Mouse (Mus musculus) hindbrain, embryonic 10.5 days (tissue): Measurements from ENCODE around the gene Smtnl1. TPM values are rescaled to one million over a fixed set of nuclear protein-coding genes. Genes with fewer than 3 reads are reported as not detected.
A peak's percentile ranks its signal among the peaks of the same experiment; 100 is the strongest.

Experiments used
- DNase-seq: peaks from one replicate; pipeline ENCODE4 v3.0.0-alpha.2; 2017; ENCODE audit warnings: low spot score
- H3K27ac ChIP-seq: fragments of 300-500 bp; sonication (generic); 2 replicates; pipeline ENCODE4 v1.5.1; 2016; ENCODE audit warnings: mild to moderate bottlenecking, moderate library complexity
- H3K27me3 ChIP-seq: fragments of 300-500 bp; sonication (generic); 2 replicates; pipeline ENCODE4 v1.6.1; 2016; ENCODE audit warnings: mild to moderate bottlenecking; ENCODE audit not compliant: poor library complexity, insufficient read depth, severe bottlenecking
- H3K36me3 ChIP-seq: fragments of 300-500 bp; sonication (generic); 2 replicates; pipeline ENCODE4 v1.6.1; 2016; ENCODE audit warnings: mild to moderate bottlenecking, moderate library complexity
- H3K4me1 ChIP-seq: fragments of 300-500 bp; sonication (generic); replicated peaks from 2 replicates; pipeline ENCODE4 v1.6.1; 2016; ENCODE audit warnings: mild to moderate bottlenecking
- H3K4me3 ChIP-seq: fragments of 300-500 bp; sonication (generic); 2 replicates; pipeline ENCODE4 v1.5.1; 2016; ENCODE audit warnings: mild to moderate bottlenecking, moderate library complexity
- H3K9me3 ChIP-seq: fragments of 300-500 bp; sonication (generic); 2 replicates; pipeline ENCODE4 v1.6.1; 2016; ENCODE audit warnings: mild to moderate bottlenecking, moderate library complexity
- WGBS: fragments of 180-500 bp; shearing (Covaris S2); methylation state at CpG from one replicate; pipeline ENCODE4 v1.1.7; 2016; 5-methylcytosine and 5-hydroxymethylcytosine counted together
- polyA plus RNA-seq: library from polyadenylated mRNA; unstranded; fragments of >200 nt; fragmentation: Nextera tagmentation; extraction: Ambion mirVana; gene quantifications from 2 replicates; pipeline ENCODE4 v1.2.1, GENCODE M21; 2016

Gene Smtnl1
- polyA plus RNA-seq, 1 experiment from 2014 or later, result 0.14 TPM

DNA sequence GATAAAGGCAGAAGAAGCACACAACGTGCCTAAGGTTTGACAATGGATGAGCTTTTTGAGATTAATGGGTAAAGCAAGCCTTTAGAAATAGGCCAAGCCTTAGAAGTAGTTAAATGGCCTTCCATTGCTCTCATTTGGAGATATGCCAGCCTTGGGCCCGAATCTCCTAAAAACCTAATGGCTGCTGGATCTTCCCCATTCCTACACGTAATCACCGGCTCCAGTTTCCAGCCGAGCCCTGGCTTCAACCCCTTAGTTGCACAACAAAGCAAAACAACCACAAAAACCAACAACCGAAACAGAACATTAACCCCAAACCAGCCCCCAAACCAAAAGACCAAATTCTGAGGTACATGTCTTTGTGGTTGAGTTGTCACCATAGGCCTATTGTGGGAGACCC lies 46.8 kb downstream of the Smtnl1 start:
- H3K27ac ChIP-seq, result peak overlapping the region; percentile 87
- DNase-seq, result no peak
- H3K36me3 ChIP-seq, result no peaks in the 10 kb centered on the region
- H3K4me3 ChIP-seq, result no peak overlapping the region; the same call in 1 of the 2 replicates
- H3K4me1 ChIP-seq, result peaks cover 29% of the 10 kb centered on the region
- WGBS, result 84% methylated on average over 6 of the region's 6 CpGs
- no peaks in the 10 kb centered on the region for H3K9me3 ChIP-seq
- H3K27me3 ChIP-seq, result no peaks in the 10 kb centered on the region

GRCm38 (mm10) chr2:84775241-84775640 lies 47.2 kb downstream of the Smtnl1 start, which contains the start of gene Serping1:
Gene Serping1 (minus strand): TSS chr2:84775444.
- 58% methylated on average over 9 of the region's 9 CpGs for WGBS
- Histone ChIP-seq H3K27ac (peak within 1 kb of the TSS; percentile 87), H3K4me1 (peaks cover 29% of the 10 kb centered on the region), H3K4me3 (peak within 1 kb of the TSS; percentile 44), H3K9me3 (no peaks in the 10 kb centered on the region), H3K36me3 (0 out of 2 replicates have a peak, but pooled peaks cover 3% of the 10 kb centered on the region), H3K27me3 (no peaks in the 10 kb centered on the region)
- peak; percentile 40 for DNase-seq

GRCm38 (mm10) chr2:84774751-84775150 lies 47.7 kb downstream of the Smtnl1 start:
- under 1% methylated on average over 15 of the region's 15 CpGs for WGBS
- DNase-seq, result peak; percentile 91
- Histone ChIP-seq H3K4me1 (peaks cover 29% of the 10 kb centered on the region), H3K27me3 (no peaks in the 10 kb centered on the region), H3K36me3 (0 out of 2 replicates have a peak, but pooled peaks cover 3% of the 10 kb centered on the region), H3K9me3 (no peaks in the 10 kb centered on the region), H3K4me3 (peak overlapping the region; percentile 44), H3K27ac (peak overlapping the region; percentile 87)

- no peaks in the 10 kb centered on the region for H3K27me3 ChIP-seq
- WGBS, result 76% methylated on average over 5 of the region's 5 CpGs
- H3K9me3 ChIP-seq, result no peaks in the 10 kb centered on the region
- peaks cover 29% of the 10 kb centered on the region for H3K4me1 ChIP-seq
- peak overlapping the region; percentile 87 for H3K27ac ChIP-seq
- 0 out of 2 replicates have a peak, but pooled peaks cover 3% of the 10 kb centered on the region for H3K36me3 ChIP-seq
- no peak for DNase-seq
- H3K4me3 ChIP-seq, result no peak overlapping the region
Measured at GRCm38 (mm10) chr2:84773195-84773594, 49.3 kb downstream of the Smtnl1 start.

GRCm38 (mm10) chr2:84772454-84772853 lies 50.0 kb downstream of the Smtnl1 start:
- H3K27ac ChIP-seq, result no peak overlapping the region
- no peak for DNase-seq
- 86% methylated on average over 4 of the region's 4 CpGs for WGBS
- H3K27me3 ChIP-seq, result no peaks in the 10 kb centered on the region
- H3K36me3 ChIP-seq, result 0 out of 2 replicates have a peak, but pooled peaks cover 3% of the 10 kb centered on the region
- no peaks in the 10 kb centered on the region for H3K9me3 ChIP-seq
- H3K4me3 ChIP-seq, result no peak overlapping the region
- H3K4me1 ChIP-seq, result peaks cover 29% of the 10 kb centered on the region

- H3K4me1 ChIP-seq, result peaks cover 25% of the 10 kb centered on the region
- H3K27me3 ChIP-seq, result no peaks in the 10 kb centered on the region
- DNase-seq, result no peak
- 77% methylated on average over 6 of the region's 6 CpGs for WGBS
- H3K36me3 ChIP-seq, result peaks cover 4% of the 10 kb centered on the region
- H3K27ac ChIP-seq, result no peak overlapping the region; the same call in 1 of the 2 replicates
- H3K9me3 ChIP-seq, result no peaks in the 10 kb centered on the region
- H3K4me3 ChIP-seq, result no peak overlapping the region
Measured at GRCm38 (mm10) chr2:84770501-84770900, 52.0 kb downstream of the Smtnl1 start.

GRCm38 (mm10) chr2:84762818-84763217 lies 59.6 kb downstream of the Smtnl1 start:
- 72% methylated on average over 1 of the region's 1 CpGs for WGBS
- H3K36me3 ChIP-seq, result peaks cover 13% of the 10 kb centered on the region
- H3K27me3 ChIP-seq, result no peaks in the 10 kb centered on the region
- DNase-seq, result no peak
- H3K27ac ChIP-seq, result no peak overlapping the region
- 0 out of 2 replicates have a peak, but pooled peaks cover 2% of the 10 kb centered on the region for H3K4me1 ChIP-seq
- no peak overlapping the region for H3K4me3 ChIP-seq
- no peaks in the 10 kb centered on the region for H3K9me3 ChIP-seq

DNA sequence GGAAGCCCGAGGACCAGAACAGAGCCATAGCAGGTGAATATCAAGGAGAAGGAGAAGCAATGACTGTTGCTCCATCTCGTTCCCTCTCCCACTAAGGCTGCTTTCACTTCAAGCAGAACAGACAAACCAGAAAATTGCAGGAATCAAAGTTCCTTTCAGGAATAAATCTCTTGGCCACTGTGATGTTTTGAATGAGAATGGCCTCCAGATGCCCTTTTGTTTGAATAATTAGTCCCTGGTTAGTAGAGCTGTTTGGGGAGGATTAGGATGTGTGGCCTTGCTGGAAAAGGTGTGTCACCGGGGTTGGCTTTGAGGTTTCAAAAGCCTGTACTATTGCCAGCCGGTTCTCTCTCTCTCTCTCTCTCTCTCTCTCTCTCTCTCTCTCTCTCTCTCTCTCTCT lies 60.2 kb downstream of the Smtnl1 start:
- peaks cover 5% of the 10 kb centered on the region; the same call in 1 of the 2 replicates for H3K4me1 ChIP-seq
- no peaks in the 10 kb centered on the region for H3K9me3 ChIP-seq
- no peak overlapping the region for H3K27ac ChIP-seq
- WGBS, result 56% methylated on average over 4 of the region's 4 CpGs
- peaks cover 13% of the 10 kb centered on the region for H3K36me3 ChIP-seq
- DNase-seq, result no peak
- no peaks in the 10 kb centered on the region for H3K27me3 ChIP-seq
- H3K4me3 ChIP-seq, result no peak overlapping the region

- WGBS, result 89% methylated on average over 1 of the region's 1 CpGs
- Histone ChIP-seq H3K27ac (no peak overlapping the region), H3K9me3 (no peaks in the 10 kb centered on the region), H3K36me3 (peaks cover 13% of the 10 kb centered on the region), H3K27me3 (no peaks in the 10 kb centered on the region), H3K4me3 (no peak overlapping the region), H3K4me1 (peaks cover 9% of the 10 kb centered on the region; the same call in 1 of the 2 replicates)
- DNase-seq, result no peak
Measured at GRCm38 (mm10) chr2:84761840-84762239, 60.6 kb downstream of the Smtnl1 start.

GRCm38 (mm10) chr2:84761309-84761708 lies 61.1 kb downstream of the Smtnl1 start:
- 85% methylated on average over 3 of the region's 3 CpGs for WGBS
- no peaks in the 10 kb centered on the region for H3K9me3 ChIP-seq

More at GRCm38 (mm10) chr2:84761309-84761708, 61.1 kb downstream of the Smtnl1 start:
- H3K36me3 ChIP-seq, result peaks cover 13% of the 10 kb centered on the region
- no peak overlapping the region for H3K4me3 ChIP-seq
- peaks cover 11% of the 10 kb centered on the region; the same call in 1 of the 2 replicates for H3K4me1 ChIP-seq
- no peak for DNase-seq
- no peaks in the 10 kb centered on the region for H3K27me3 ChIP-seq
- no peak overlapping the region for H3K27ac ChIP-seq

Other genes starting within 250 kb of the Smtnl1 start
- gene Ctnnd1, start 171.9 kb downstream of the Smtnl1 start, polyA plus RNA-seq, result 33.2 and 39.7 TPM in 2 replicates
- gene Btbd18, start 163.6 kb downstream of the Smtnl1 start, polyA plus RNA-seq, result 0.25 and 0.31 TPM in 2 replicates
- 515 and 539 TPM in 2 replicates for gene Selenoh, start 151.9 kb downstream of the Smtnl1 start, polyA plus RNA-seq
- not detected in 2 replicates for gene Gm28635, start 144.6 kb downstream of the Smtnl1 start, polyA plus RNA-seq
- gene Med19, start 144.2 kb downstream of the Smtnl1 start, polyA plus RNA-seq, result 47.1 and 47.6 TPM in 2 replicates
- 151 and 167 TPM in 2 replicates for gene Tmx2, start 143.5 kb downstream of the Smtnl1 start, polyA plus RNA-seq
- 25.4 and 26.7 TPM in 2 replicates for gene Zdhhc5, start 107.5 kb downstream of the Smtnl1 start, polyA plus RNA-seq
- 49.6 and 53.6 TPM in 2 replicates for gene Clp1, start 95.3 kb downstream of the Smtnl1 start, polyA plus RNA-seq
- gene Ypel4, start 88.6 kb downstream of the Smtnl1 start, polyA plus RNA-seq, result 10.0 and 14.6 TPM in 2 replicates
- 9.5 and 10.4 TPM in 2 replicates for gene Gm19426, start 79.0 kb downstream of the Smtnl1 start, polyA plus RNA-seq
- gene Serping1, start 47.2 kb downstream of the Smtnl1 start, polyA plus RNA-seq, result 29.4 and 43.1 TPM in 2 replicates
- gene Ube2l6, start 23.8 kb downstream of the Smtnl1 start, polyA plus RNA-seq, result 37.2 and 41.6 TPM in 2 replicates
- 56.3 and 58.9 TPM in 2 replicates for gene Timm10, start 4.3 kb upstream of the Smtnl1 start, polyA plus RNA-seq
- 23.1 and 28.6 TPM in 2 replicates for gene Slc43a1, start 16.2 kb upstream of the Smtnl1 start, polyA plus RNA-seq
- gene Rtn4rl2, start 64.1 kb upstream of the Smtnl1 start, polyA plus RNA-seq, result 3.8 and 4.0 TPM in 2 replicates
- gene Slc43a3, start 113.9 kb upstream of the Smtnl1 start, polyA plus RNA-seq, result 21.5 and 26.6 TPM in 2 replicates
- not detected in 2 replicates for gene Prg2, start 157.8 kb upstream of the Smtnl1 start, polyA plus RNA-seq
- not detected in 2 replicates for gene Prg3, start 165.6 kb upstream of the Smtnl1 start, polyA plus RNA-seq
- 310 and 387 TPM in 2 replicates for gene Ssrp1, start 214.6 kb upstream of the Smtnl1 start, polyA plus RNA-seq
- 18.0 and 20.5 TPM in 2 replicates for gene P2rx3, start 214.8 kb upstream of the Smtnl1 start, polyA plus RNA-seq
- 29.3 and 31.2 TPM in 2 replicates for gene Tnks1bp1, start 225.4 kb upstream of the Smtnl1 start, polyA plus RNA-seq